Mouse (Mus musculus) right cerebral cortex, postnatal 36 days (tissue): ENCODE measurements around the gene Opcml.

Experiments
- DNase-seq, 2 experiments: peaks; one replicate each; pipeline ENCODE4 v3.0.0; 2022; ENCODE audit warnings: low spot score in 2 of 2, mixed read lengths in 1 of 2

Gene Opcml

DNA sequence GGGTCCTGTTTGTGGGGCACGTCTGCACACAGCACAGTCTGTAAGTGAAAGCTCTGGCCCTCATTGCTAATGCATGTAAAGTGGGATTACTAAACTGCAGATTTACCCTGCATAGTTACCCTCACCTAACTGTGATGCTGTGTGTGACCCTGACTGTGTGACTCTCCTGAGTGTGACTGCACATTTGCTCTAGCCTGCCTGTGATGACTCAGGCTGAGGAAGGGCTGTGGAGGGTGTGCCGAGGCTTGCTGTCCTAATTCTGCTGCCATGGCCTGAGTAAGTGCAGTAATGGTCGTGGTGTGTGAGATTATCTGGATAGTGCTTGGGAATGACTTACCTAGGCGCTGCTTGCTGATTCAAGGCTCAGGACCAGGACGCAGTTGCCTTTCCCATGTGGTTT, 52.2 kb downstream of the Opcml start:
- DNase-seq = no peak

DNA sequence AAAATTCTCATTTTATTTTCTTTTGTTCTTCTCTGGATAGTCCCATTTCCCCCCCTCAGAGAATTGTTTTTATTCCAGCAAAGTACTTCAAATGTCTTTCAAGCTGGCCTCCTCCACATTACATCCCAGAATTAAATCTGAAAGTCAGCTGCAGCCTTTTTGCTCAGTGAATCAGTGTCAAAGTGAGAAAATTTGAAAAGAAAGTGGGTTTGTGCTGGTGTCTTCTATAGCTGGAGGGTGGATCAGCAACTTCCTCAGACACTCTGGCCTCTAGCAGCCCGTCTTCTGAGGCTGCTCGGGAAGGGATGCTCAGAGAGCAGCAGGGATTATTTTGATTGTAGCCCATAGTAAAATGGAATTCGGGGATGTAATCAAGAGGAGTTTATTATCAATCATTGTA, 81.0 kb downstream of the Opcml start:
- no peak for DNase-seq

DNA sequence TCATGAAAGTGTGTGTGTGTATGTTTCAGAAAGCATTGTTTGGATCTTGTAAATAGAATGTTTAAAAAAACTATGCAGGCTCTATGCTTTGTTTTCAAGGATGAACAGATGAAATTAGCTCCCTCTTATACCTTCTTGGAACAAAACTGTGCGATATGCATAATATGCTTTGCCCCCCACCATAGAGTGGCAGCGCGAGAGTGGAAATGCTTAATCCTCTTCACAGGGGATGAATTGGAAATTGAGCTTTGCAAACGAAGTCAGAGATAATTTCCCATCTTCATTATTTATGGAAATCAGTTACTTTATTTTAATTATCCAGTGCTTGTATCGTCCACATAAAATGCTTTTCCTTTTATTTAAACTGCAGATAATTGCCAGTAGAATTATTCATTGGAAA, 99.1 kb downstream of the Opcml start:
- DNase-seq = no peak

DNA sequence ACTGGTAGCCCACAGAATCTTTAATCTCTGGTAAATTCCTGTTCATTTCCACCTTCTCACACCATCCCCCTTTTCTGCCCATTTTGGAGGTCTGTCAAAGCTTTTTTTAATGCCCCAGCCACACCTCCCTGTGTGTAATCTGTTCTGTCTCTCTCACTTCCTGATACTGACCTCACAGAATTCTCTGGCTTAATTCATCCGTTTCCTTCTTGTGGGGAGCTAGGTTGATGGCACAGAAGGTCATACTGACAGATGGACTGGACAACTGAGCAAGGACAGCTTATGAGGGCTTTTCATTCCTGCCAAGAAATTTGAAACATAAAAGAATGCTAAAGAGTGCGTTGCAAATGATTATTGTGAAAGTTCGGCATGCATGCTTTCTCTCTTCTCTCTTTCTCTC, 126.7 kb downstream of the Opcml start:
- no peak for DNase-seq

DNA sequence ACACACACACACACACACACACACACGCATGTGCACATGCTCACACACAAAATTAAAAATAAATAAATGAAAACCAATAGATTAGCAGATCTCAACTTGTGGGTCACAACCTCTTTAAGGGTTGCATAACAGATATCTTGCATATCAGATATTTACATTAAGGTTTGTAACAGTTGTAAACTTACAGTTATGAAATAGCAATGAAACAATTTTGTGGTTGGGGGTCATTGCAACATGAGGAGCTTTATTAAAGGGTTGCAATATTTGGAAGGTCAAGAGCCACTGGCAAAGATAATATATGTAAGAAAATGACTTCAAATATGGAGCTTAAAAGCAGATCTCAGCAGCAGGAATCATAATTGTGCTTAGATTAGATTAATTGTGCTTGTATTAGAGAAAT, 132.9 kb downstream of the Opcml start:
- DNase-seq = no peak

DNA sequence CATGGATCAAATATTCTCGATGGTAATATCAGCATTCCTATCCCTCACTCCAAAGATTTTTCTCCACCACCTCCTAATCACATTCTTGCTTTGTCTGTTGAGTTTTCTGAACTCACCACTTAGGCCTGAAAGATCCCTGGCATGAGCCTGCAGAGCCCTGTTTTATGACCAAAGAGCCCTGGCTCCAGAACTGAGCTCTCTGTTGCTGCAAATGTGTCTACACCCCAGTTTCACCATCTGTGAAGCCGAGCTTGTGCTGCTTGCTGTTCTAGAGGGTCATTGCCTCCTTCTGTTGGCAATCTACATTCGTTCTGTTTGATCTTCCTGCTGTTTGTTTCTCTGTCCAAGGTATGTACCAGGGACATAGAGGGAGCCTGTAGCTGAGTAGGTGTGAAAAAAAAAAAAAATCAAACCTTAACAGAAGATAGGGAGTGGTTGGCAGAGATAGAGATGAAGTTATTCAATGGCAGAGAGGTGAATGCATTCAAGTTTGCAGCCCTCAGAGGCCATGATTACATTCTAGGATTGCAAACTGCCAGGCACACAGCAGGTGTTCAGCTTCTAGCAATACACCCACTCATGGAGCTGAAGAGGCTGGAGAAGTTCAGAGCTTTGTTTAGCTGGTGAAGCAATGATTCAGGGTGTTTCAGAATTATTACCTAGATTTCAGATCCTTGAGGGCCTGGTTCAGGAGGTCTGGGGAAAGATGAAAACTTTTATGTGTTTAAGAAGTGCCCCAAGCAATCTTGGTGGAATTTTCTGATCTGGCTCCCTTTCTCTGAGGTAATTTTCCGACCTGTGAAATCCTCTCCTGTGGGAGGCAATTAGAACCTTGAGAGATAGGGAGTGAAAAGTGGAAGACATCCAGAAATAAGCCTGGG, 133.6 kb downstream of the Opcml start:
- peak in 1 of 2 experiments; percentile 19 for DNase-seq

DNA sequence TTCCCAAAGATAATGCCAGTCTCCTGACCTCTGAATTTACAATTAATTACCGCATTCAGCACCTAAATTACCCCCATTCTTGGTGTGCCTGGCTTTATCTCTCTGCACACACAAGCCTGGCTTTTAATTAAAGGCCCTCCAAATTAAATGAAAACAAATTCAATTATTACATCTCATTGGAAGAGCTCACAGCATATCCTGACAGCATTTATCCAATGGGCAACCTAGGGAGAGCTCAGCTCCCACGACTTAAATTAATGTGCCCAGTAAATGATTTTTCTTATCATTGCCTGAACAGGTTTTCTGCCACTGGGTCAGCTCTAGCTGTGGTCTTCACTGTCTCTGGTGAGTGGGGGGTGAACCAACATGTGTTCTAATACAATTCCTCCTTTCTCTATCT, 135.1 kb downstream of the Opcml start:
- no peak for DNase-seq

DNA sequence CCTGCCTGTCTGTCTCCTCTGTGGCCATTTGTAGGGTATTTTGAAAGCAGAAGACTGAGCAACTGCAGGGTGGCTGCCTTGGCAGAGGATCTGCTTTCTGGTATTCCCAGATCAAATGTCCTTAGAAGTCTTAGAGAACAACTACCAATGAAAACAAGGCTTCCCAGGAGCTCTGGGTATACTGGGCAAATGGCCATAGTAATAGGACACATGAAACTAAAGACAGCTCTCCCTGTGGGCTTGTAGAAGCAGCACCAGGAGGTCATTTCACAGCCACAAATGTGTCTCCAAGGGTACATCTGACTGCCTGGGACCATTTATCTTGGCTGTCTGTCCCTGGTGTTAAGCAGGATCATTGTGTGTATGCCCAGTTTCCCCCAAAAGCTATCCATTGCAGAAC, 146.7 kb downstream of the Opcml start:
- DNase-seq = no peak

DNA sequence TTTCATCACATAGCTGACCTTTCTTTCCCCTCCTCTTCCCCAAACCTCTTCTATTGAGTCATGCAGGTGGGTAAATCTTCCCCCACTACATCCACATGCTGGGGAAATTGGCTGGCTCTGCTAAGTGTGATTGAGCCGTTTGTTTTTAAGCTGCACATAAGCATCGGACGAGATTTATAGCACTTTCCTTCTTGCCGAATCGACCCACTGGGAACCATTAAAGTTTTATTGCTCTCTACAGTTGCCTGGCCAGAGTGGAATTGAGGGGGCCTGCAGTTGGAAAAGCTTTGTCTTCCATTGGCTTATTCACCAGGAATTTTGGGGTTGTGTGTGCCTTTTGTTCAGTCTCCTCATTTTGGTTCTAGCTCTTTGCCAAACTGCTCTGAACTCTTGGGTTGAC, 147.1 kb downstream of the Opcml start:
- DNase-seq = no peak

DNA sequence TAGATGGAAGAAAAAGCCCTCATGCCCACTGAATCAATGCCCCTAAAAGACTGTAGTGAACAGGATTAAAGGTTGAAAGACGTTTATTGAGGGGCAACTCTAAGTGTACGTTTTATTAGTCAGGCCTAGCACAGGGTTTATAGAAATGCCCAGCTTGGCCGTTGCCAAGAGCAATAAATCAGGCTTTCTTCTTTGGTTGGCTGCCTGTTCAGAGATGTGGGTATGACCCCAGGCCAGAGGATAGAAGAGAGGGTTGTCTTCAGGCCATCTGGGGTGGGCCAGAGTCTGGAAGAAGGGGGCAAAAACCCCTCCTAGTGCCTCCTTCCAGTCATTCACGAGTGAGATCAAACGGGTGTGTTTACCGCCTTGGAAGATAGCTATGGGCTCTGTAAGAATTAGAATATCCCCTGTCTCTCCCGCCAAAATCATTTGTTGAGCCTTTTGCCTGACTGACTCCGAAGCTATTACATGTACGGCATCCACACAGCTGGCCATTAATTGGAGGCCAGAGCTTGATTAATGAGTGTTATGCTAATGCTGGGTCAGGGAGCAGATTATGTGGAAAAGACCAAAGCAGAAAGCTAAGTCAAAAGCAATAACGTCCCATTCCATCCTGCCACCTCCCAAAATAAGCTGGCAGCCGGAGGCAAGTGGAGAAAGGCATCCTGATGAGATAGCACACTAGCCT, 154.9 kb downstream of the Opcml start:
- DNase-seq = no peak

DNA sequence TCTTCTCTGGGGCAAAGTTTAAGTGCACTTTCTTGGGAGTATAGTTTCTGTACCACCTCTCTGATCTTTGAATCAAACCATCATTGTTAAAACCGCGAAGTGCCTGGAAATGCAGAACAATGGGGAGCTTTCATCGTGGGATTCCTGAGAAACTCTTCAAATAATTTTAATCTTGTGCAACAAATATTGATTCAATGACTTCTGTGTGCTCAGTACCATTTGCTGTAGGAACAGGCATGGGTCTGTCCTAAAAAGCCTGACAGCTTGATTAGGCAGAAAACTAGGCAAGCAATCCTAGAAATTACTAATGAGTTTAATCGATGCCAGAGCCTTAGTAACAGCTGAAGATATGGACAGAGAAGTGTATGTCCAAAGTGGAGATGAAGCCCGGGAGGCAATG, 160.5 kb downstream of the Opcml start:
- DNase-seq = no peak

DNA sequence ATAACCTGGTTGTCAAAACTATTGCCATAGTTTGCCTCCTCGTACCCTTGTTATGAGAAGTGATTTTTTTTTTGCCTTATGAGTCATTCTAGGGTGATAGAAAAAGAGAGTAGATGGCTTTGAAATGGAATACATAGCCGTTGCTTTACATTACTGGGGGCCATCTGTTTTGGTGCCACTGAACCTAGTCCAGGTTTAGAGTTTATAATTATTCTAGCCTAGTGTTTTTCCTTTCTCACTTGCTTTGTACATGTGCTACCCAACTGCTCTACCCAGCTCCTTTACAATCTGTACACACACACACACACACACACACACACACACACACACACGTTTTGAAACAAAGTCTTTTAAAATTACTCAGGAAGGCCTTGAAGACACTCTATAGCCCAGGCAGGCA, 171.1 kb downstream of the Opcml start:
- DNase-seq = no peak

DNA sequence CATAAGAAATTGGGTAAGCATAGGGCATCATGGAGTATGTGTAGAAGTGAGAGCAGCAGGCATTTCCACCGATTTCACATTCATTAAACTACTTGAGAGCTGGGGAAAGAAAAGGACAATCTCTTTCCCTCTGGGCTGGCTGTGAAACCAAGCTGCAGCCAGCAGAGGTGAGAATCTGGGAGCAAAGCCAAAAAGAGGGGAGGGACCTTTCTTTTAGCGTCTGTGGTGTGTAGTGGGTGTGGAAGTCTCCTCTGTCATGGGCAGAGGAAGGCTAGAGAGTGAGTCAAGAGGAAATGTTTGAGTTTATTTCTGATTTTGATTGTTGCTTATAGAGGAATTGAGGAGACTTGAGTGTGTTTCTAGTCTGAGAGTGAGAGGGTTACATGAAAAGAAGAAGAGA, 172.8 kb downstream of the Opcml start:
- DNase-seq = no peak

DNA sequence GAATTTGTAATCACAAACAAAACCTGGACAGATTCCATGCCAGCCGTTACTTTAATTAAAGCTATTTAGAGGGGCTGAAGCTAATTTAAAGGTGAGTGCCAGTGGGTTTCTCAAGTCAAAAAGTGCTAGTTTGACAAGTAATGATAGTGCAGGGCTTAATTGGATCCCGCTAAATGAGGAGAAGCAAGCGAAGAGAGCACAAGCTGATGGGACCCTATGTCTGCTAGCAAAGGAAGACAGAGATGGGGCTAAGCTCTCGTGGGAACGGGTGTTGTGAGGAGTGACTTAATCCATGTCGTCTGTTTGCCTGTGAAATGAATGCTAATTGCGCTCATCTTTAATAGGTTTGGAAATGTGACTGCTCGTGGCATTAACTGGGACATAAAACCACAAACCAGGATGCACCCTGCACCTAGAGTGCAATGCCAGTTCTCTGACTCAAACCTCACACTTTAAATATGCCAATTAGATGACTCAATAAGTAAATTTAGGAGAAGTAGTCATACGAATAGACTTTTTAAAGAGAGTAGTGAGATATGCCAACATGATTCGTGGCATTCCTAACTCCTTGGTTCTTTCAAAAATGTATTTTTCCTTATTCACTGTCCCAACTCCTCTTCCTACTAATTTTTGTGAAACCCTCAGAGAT, 174.5 kb downstream of the Opcml start:
- DNase-seq = no peak

DNA sequence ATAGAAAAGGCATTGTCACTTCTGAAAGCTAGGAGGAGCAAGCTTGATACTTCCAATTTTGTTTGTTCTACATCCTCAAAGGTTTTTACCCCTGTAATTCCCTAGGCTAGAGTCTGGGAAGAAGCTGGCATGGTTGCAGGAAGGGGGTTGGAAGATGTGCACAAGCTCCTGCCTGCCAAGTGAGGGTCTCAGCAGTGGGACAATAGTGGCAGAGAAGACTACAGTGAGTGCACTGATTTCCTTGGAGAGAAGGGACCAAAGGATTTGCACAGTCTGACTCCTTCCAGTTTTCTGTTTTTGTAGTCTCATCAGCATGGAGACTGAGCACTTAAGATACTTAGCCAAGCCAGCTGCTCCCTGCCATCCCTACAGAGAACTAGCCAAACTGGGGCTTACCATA, 177.7 kb downstream of the Opcml start:
- no peak for DNase-seq

DNA sequence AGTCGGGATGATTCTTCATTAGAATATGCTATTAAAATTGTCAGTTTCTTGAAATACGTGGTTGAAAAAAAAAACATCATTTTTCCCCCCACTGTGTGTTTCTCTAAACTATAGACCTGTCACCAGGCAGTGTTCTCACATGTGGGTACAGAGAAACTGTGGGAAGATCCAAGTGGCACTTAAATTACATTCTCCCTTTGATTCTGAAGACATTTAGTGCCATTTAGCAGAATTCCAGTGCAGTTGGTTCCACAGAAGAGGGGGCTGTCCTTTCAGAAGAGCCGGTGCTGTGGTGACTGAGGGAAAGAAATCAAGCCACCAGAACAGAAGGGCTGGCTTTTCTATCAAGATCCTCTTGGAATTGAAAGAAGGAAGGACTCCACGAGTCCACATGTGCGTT, 181.7 kb downstream of the Opcml start:
- DNase-seq = no peak

DNA sequence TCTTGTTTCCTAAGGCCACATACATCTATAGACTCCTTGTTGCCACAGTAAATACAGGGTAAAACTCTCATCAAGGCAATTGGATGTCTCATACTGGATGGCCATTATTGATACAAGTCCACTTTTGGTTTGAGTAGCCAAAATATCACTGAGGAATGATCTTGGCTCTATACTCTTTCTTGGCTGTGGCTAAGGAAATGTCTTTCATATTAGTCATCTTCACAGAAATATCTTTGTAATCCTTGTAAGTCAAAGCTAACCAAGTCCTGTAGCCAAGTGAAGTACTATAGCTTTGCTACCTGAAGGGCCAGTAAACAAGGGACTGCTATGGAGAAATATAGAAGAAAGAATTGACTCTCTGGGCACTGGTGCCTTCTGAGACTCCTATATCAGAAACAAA, 192.0 kb downstream of the Opcml start:
- DNase-seq = no peak

DNA sequence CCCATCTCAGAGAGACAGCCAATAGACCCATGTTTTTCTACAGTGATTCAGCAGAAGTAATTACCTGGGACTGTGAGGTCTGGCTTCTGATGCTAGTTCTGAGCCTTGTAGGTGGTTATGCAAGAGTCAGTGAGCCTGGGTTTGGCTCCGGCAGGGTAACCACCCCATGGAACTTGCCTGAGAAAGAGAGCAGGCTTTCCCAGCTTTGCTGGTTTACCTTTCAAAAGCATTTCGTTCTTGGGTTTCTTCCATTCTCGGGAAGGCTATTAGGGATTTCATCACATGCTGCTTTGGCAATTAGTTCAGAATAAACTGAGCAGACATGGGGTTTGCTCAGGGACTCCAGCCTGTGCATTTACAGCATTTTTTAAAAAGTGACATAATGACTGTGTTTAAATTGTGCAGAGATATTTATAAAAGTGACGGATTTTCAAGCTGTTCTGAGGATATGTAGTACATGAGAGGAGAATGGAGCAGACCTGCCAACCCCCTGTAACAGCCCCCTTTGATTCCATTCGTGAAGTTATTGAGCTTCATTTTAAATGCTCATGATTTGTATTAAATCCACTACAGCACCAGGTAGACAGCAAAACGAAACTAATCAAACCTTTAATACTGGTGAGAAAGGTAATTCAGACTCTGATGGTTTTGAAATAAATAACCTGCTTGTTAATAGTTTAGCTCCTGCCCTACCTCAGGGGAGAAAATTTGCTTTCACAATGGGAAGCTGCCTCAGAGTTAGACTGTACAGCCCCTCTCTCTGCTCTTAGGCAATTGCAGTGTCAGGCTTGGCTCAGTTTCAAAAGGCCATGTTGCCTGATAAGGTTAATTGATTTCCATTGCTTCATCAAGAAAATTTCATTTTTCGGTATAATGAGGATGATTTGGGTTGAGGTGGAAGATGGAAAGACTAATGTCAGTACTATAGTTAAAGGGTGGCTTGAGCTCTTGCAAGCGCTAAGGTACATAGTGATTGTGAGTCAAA, 196.3 kb downstream of the Opcml start:
- DNase-seq = no peak

DNA sequence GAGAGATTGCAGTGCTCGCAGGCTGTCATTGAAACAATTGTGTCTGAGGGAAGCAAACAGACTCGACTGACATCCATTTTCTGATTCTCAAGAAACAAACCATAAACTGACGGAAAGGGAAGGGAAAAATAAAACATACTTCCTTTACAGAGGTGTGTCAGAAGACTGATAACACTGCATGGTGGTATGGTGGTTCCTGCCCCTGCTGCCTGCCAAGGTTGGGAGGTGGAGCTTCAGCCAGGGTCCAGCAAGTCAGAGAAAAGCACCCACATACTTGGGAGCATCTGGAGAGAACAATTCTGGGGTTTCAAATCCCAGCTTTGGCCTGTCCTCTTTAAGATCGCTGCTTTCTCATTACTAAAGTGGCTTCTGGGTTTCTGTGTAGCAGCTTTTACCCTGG, 201.0 kb downstream of the Opcml start:
- DNase-seq = no peak

DNA sequence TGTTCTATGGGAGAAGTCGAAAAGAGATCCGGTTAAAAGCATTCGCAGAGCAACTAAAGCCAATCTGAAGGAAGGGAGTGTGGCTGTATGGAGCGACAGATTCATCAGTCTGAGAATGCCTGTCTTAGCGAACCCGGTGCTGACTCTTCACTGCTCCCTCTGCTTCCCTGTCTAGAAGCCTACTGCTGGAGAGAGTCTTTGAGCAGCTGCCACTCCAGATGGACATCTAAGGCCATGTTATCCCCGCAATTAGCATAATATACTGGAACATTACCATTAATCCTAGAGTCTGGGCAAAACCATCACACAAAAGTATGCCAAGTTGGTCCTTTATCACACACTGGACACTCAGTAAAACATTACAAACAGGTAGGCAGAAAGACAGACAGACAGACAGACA, 206.0 kb downstream of the Opcml start:
- DNase-seq = no peak

DNA sequence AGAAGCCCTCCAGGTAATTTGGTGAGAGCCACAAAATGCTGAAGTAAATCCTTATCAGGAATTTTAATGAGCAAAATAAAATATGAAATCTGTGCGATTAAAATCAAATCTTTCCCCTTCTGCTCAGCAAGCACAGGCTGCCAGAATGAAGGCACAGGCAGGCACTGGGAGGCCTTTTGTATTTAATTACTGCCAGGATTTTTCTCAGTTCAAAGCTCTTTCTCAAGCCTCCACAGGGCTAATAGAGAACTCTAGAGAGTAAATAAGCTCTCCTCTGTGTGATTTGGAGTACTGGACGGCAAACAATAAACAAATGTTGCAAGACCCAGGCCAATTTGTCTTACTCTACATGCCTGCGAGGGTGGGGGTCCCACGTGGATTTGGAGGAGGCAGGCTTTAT, 208.2 kb downstream of the Opcml start:
- DNase-seq = no peak

DNA sequence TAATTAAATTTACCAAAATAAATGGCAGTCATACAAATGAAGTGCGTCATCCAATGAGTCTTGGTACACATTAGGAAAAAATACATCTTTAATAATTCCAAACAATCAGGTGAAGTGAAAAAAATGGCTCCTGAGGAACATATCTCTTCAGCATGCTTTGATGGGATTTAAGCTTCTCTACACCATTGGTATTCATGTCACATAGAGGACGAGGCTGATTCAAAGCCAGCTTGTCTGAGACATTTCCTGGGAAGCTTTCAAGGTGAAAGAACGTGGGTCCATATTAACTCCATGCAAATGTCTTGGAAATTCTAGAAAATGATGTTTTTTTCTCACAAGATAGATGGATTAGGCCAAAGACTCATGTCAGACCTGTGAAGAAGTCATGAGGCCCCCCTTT, 212.6 kb downstream of the Opcml start:
- DNase-seq = no peak
